Mouse (Mus musculus) liver, adult 2 months (tissue): ENCODE measurements around the gene Shank2. TPM values are rescaled to one million over a fixed set of nuclear protein-coding genes. Genes with fewer than 3 reads are reported as not detected.

Experiments
- DNase-seq: peaks from one replicate; pipeline ENCODE4 v3.0.0-alpha.2; 2011; ENCODE audit warnings: low read depth, low spot score; ENCODE audit errors: extremely low read depth
- H3K27ac ChIP-seq: fragments of 200-500 bp; replicated peaks from 2 replicates; pipeline ENCODE4 v1.5.1; 2012; ENCODE audit warnings: low read depth, mild to moderate bottlenecking, control low read depth, inconsistent platforms, low read length; ENCODE audit not compliant: insufficient read depth
- H3K27me3 ChIP-seq: fragments of 200-500 bp; 2 replicates; pipeline ENCODE4 v1.6.1; 2012; ENCODE audit warnings: mild to moderate bottlenecking, moderate library complexity, low read length, inconsistent platforms; ENCODE audit not compliant: control insufficient read depth, insufficient read depth
- H3K36me3 ChIP-seq: fragments of 200-500 bp; 2 replicates; pipeline ENCODE4 v1.6.1; 2012; ENCODE audit warnings: low read length, inconsistent platforms; ENCODE audit not compliant: control insufficient read depth, insufficient read depth
- H3K4me1 ChIP-seq: fragments of 200-500 bp; 2 replicates; pipeline ENCODE4 v1.6.1; 2011; ENCODE audit warnings: low read length; ENCODE audit not compliant: control insufficient read depth, insufficient read depth
- H3K4me3 ChIP-seq: fragments of 200-500 bp; 2 replicates; pipeline ENCODE4 v1.5.1; 2011; ENCODE audit warnings: low read depth, mild to moderate bottlenecking, control low read depth, low read length, moderate library complexity; ENCODE audit not compliant: insufficient read depth
- H3K79me2 ChIP-seq: fragments of 200-500 bp; 2 replicates; pipeline ENCODE4 v1.6.1; 2012; ENCODE audit warnings: inconsistent platforms, mild to moderate bottlenecking, low read length, moderate library complexity; ENCODE audit not compliant: control insufficient read depth, insufficient read depth
- H3K9ac ChIP-seq: fragments of 200-500 bp; 2 replicates; pipeline ENCODE4 v1.6.1; 2012; ENCODE audit warnings: low read depth, mild to moderate bottlenecking, control low read depth, inconsistent platforms, low read length
- CTCF ChIP-seq: fragments of 200-500 bp; IDR thresholded peaks from 2 replicates; pipeline ENCODE4 v1.5.1; 2011; ENCODE audit warnings: low read depth, low read length, control low read depth
- POLR2A ChIP-seq: fragments of 200-500 bp; IDR thresholded peaks from 2 replicates; pipeline ENCODE4 v1.6.1; 2011; ENCODE audit warnings: low read length, control low read depth; ENCODE audit not compliant: insufficient read depth; ENCODE audit errors: extremely low read depth
- WGBS: fragments of 180-500 bp; shearing (Covaris S2); methylation state at CpG from one replicate; pipeline ENCODE4 v1.1.7; 2018; 5-methylcytosine and 5-hydroxymethylcytosine counted together
- polyA plus RNA-seq: library from polyadenylated mRNA; depleted of rRNA; stranded (reverse); fragments of >200 nt; gene quantifications from 2 replicates; pipeline ENCODE4 v1.2.3, GENCODE M21; 2012
- total RNA-seq: library from RNA; depleted of rRNA; stranded (reverse); fragments of >200 nt; gene quantifications from 2 replicates; pipeline ENCODE4 v1.2.3, GENCODE M21; 2014

Gene Shank2
- total and polyA plus RNA-seq, 2 experiments: 4.1 to 6.6 TPM

GRCm38 (mm10) chr7:144094132-144094531 is 92.4 kb downstream of the Shank2 start:
- TF ChIP-seq CTCF: no peak
- TF ChIP-seq POLR2A: no peak
- H3K4me1 ChIP-seq: no peaks in the 10 kb centered on the region
- H3K27me3 ChIP-seq: no peaks in the 10 kb centered on the region
- no peak overlapping the region for H3K27ac ChIP-seq
- no peak for DNase-seq
- 90% methylated on average over 12 of the region's 12 CpGs for WGBS
- peaks cover 3% of the 10 kb centered on the region for H3K36me3 ChIP-seq
- H3K4me3 ChIP-seq: no peak overlapping the region
- H3K9ac ChIP-seq: no peak overlapping the region
- no peaks in the 10 kb centered on the region for H3K79me2 ChIP-seq

DNA sequence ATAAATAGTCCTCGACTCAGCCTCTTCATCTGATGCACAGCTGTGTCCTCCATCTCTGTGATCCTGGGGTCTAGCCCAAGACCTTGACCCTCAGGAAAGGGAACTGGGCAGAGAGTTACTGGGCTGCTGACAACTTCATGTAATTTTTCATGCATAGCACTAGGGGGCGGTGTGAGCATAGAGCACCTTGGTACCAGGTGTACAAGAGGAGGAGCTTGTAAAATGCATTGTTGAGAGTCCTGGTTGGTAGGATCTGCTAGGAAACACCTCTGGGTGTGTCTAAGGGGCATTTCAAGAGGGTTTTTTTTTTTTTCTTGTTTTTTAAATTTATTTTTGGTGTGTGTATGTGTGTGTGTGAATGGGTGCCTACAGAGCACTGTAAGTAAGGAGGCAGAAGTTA is 95.6 kb downstream of the Shank2 start:
- H3K79me2 ChIP-seq: no peaks in the 10 kb centered on the region
- H3K27me3 ChIP-seq: no peaks in the 10 kb centered on the region
- H3K4me3 ChIP-seq: no peak overlapping the region
- H3K9ac ChIP-seq: no peak overlapping the region
- no peaks in the 10 kb centered on the region; the same call in none of the 2 replicates for H3K36me3 ChIP-seq
- peak; percentile 17 for DNase-seq
- H3K27ac ChIP-seq: no peak overlapping the region
- 29% methylated on average over 2 of the region's 2 CpGs for WGBS
- TF ChIP-seq POLR2A: no peak
- peak; percentile 33; the same call in 1 of the 2 replicates for TF ChIP-seq CTCF
- no peaks in the 10 kb centered on the region for H3K4me1 ChIP-seq

GRCm38 (mm10) chr7:144102222-144102980 is 100.7 kb downstream of the Shank2 start:
- no peak for DNase-seq
- H3K27me3 ChIP-seq: no peaks in the 10 kb centered on the region
- no peaks in the 10 kb centered on the region for H3K36me3 ChIP-seq
- H3K4me3 ChIP-seq: no peak overlapping the region
- no peaks in the 10 kb centered on the region for H3K79me2 ChIP-seq
- 73% methylated on average over 4 of the region's 4 CpGs for WGBS
- no peak for TF ChIP-seq CTCF
- no peak for TF ChIP-seq POLR2A
- no peak overlapping the region for H3K27ac ChIP-seq
- H3K4me1 ChIP-seq: no peaks in the 10 kb centered on the region
- H3K9ac ChIP-seq: no peak overlapping the region

DNA sequence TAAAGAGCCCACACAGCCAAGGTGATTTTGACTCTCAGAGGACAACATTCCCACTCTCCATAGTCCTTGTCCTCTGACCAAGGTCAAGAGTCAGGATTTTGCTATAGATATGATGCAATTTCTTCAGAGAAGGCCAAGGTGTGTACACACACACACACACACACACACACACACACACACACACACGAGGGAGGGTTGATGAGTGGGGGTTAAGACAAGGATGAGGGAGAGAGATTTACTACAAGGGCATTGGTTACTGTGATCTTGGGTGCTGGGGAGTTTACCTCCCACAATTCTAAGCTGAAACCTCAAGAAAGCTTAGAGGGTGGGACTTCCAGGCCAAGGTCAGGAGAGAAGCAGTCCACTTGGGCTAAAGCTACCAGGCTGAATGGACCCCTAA is 104.2 kb downstream of the Shank2 start:
- no peaks in the 10 kb centered on the region for H3K27me3 ChIP-seq
- no peak overlapping the region for H3K9ac ChIP-seq
- H3K79me2 ChIP-seq: no peaks in the 10 kb centered on the region
- H3K4me3 ChIP-seq: no peak overlapping the region
- no peak overlapping the region for H3K27ac ChIP-seq
- TF ChIP-seq POLR2A (no peak), CTCF (no peak)
- H3K4me1 ChIP-seq: no peaks in the 10 kb centered on the region
- no peaks in the 10 kb centered on the region for H3K36me3 ChIP-seq
- DNase-seq: no peak
- 59% methylated on average over 1 of the region's 1 CpGs for WGBS

GRCm38 (mm10) chr7:144106352-144107011 is 104.8 kb downstream of the Shank2 start:
- 79% methylated on average over 9 of the region's 9 CpGs for WGBS
- DNase-seq: no peak
- TF ChIP-seq POLR2A (no peak), CTCF (no peak)

GRCm38 (mm10) chr7:144108141-144108540 is 106.4 kb downstream of the Shank2 start:
- H3K4me1 ChIP-seq: no peaks in the 10 kb centered on the region
- H3K9ac ChIP-seq: no peak overlapping the region
- DNase-seq: no peak
- H3K79me2 ChIP-seq: no peaks in the 10 kb centered on the region
- H3K27me3 ChIP-seq: no peaks in the 10 kb centered on the region
- H3K27ac ChIP-seq: no peak overlapping the region
- no peaks in the 10 kb centered on the region for H3K36me3 ChIP-seq
- TF ChIP-seq POLR2A: no peak
- TF ChIP-seq CTCF: no peak
- H3K4me3 ChIP-seq: no peak overlapping the region
- 93% methylated on average over 5 of the region's 5 CpGs for WGBS

More at GRCm38 (mm10) chr7:144106352-144107011, 104.8 kb downstream of the Shank2 start:
- H3K27me3 ChIP-seq: no peaks in the 10 kb centered on the region
- no peak overlapping the region for H3K4me3 ChIP-seq
- no peaks in the 10 kb centered on the region for H3K4me1 ChIP-seq
- H3K27ac ChIP-seq: no peak overlapping the region
- H3K79me2 ChIP-seq: no peaks in the 10 kb centered on the region
- H3K9ac ChIP-seq: no peak overlapping the region
- no peaks in the 10 kb centered on the region for H3K36me3 ChIP-seq
